Mouse (Mus musculus) neural tube, embryonic 14.5 days (tissue): ENCODE measurements at regions not wholly inside any gene's neighbourhood (a gene's known extent, or its start where the extent isn't known, plus 50 kb on each side); places are given as distances from the start of the nearest gene placed in this dataset.

Experiments used
- ATAC-seq: fragments of 200-750 bp; cut with Nextera tagmentation; 2 replicates; pipeline ENCODE4 v1.8.0; 2017; ENCODE audit warnings: low read depth, mild to moderate bottlenecking, moderate TSS enrichment, moderate library complexity
- H3K27ac ChIP-seq: fragments of 300-500 bp; sonication (generic); 2 replicates; pipeline ENCODE4 v1.5.1; 2014; ENCODE audit warnings: low read depth, mild to moderate bottlenecking, control low read depth, low read length, moderate library complexity, mixed read lengths
- H3K27me3 ChIP-seq: fragments of 300-500 bp; sonication (generic); 2 replicates; pipeline ENCODE4 v1.6.1; 2014; ENCODE audit warnings: low read length; ENCODE audit not compliant: control insufficient read depth, insufficient read depth
- H3K36me3 ChIP-seq: fragments of 300-500 bp; sonication (generic); 2 replicates; pipeline ENCODE4 v1.6.1; 2014; ENCODE audit warnings: low read length, mixed read lengths; ENCODE audit not compliant: control insufficient read depth, insufficient read depth
- H3K4me1 ChIP-seq: fragments of 300-500 bp; sonication (generic); 2 replicates; pipeline ENCODE4 v1.6.1; 2014; ENCODE audit warnings: low read length; ENCODE audit not compliant: control insufficient read depth, insufficient read depth
- H3K4me2 ChIP-seq: fragments of 300-500 bp; sonication (generic); 2 replicates; pipeline ENCODE4 v1.6.1; 2014; ENCODE audit warnings: mild to moderate bottlenecking, low read depth, low read length, control low read depth
- H3K4me3 ChIP-seq: fragments of 300-500 bp; sonication (generic); 2 replicates; pipeline ENCODE4 v1.5.1; 2014; ENCODE audit warnings: low read depth, low read length, control low read depth, mixed read lengths
- H3K9ac ChIP-seq: fragments of 300-500 bp; sonication (generic); replicated peaks from 2 replicates; pipeline ENCODE4 v1.6.1; 2014; ENCODE audit warnings: low read depth, mild to moderate bottlenecking, control low read depth, low read length, mixed read lengths
- H3K9me3 ChIP-seq: fragments of 300-500 bp; sonication (generic); 2 replicates; pipeline ENCODE4 v1.6.1; 2016; ENCODE audit warnings: low read length; ENCODE audit not compliant: control insufficient read depth
- WGBS: fragments of 180-500 bp; shearing (Covaris S2); extraction: QIAGEN DNeasy Blood & Tissue Kit; methylation state at CpG from one replicate; pipeline ENCODE4 v1.1.7; 2014; 5-methylcytosine and 5-hydroxymethylcytosine counted together

DNA sequence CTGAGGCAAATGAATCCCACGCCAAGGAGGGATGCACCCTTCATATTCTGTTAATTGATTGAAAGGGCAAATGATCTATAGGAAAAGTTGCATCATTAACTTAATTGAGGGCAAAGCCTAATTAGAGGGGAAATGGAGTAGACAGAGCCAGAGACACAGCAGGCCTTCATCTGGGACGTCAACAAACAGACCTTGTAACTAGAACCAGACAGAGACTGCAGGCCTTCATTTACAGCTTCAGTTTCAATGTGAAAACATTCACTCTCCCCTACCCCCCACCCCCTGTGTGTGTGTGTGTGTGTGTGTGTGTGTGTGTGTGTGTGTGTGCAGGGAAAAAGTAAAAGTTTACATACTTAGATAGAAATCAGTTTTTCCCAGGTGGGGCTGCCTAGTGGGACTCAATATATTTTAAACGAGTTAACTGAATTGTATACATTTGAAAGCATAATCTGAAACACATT, 97.2 kb downstream of the Spry2 start:
- Histone ChIP-seq H3K36me3 (no peaks in the 10 kb centered on the region), H3K4me1 (0 out of 2 replicates have a peak, but pooled peaks cover 4% of the 10 kb centered on the region), H3K9ac (no peak overlapping the region), H3K4me3 (no peak overlapping the region), H3K27me3 (no peaks in the 10 kb centered on the region), H3K4me2 (no peak overlapping the region), H3K9me3 (no peaks in the 10 kb centered on the region), H3K27ac (no peak overlapping the region)
- ATAC-seq, result no peak
- WGBS, result 31% methylated on average over 3 of the region's 3 CpGs

DNA sequence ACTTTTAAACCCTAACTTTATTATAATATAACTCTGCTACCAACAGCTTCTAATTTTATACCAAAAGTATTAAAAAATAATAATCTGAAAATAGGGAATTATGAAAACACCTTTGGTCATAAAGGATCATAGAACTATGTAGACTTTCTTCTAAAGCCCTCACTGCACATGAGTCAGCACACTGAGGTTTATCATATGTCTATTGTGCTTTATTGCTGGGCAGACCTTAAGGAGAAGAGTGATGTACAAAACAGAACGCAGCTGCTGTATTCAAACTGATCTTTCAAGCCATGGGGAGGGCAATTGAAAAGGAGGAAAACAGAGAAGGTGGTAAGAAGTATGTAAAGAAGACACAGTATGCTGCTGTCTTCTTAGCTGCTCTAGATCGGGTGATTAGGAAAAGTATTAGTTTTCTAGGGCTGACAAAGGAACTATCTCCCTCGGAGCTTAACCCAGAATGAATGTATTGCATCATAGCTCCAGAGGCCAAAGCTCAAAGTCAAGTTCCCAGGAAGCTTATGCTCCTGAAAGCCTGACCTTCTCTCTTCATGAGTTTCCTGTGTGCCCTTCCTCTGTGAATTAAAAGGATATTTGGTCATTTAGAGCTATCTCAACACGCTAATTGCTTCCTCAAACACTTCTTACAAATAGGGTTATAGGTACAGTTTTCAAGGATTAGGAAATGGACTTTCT, 103.5 kb downstream of the Spry2 start:
- no peak overlapping the region for H3K4me3 ChIP-seq
- H3K27me3 ChIP-seq, result no peaks in the 10 kb centered on the region
- H3K36me3 ChIP-seq, result no peaks in the 10 kb centered on the region
- 81% methylated on average over 4 of the region's 4 CpGs for WGBS
- no peak overlapping the region for H3K9ac ChIP-seq
- no peaks in the 10 kb centered on the region for H3K9me3 ChIP-seq
- no peak overlapping the region for H3K4me2 ChIP-seq
- no peak overlapping the region for H3K27ac ChIP-seq
- ATAC-seq, result no peak
- H3K4me1 ChIP-seq, result no peaks in the 10 kb centered on the region

DNA sequence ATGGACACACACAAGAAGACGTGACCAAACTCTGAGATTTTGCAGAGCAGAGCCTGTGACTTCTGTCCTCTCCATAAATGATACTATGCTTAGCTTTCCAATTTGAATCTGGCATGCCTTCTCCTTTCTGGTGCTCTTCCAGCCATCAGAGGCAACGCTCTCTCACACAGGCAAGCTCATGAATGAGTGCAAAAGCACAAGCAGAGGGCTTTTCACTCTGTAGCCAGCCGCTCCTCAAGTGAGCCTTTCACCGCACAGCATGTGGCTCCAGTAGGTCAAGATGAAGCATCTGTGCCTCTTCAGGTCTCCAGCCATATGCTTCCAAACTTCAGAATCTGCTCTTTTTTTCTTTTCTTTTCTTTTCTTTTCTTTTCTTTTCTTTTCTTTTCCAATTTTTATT, 106.2 kb downstream of the Spry2 start:
- no peaks in the 10 kb centered on the region for H3K9me3 ChIP-seq
- no peak overlapping the region for H3K9ac ChIP-seq
- no peaks in the 10 kb centered on the region for H3K36me3 ChIP-seq
- no peaks in the 10 kb centered on the region for H3K27me3 ChIP-seq
- no peak overlapping the region for H3K4me2 ChIP-seq
- no peaks in the 10 kb centered on the region for H3K4me1 ChIP-seq
- WGBS, result 85% methylated on average over 4 of the region's 4 CpGs
- H3K27ac ChIP-seq, result no peak overlapping the region
- H3K4me3 ChIP-seq, result no peak overlapping the region
- no peak for ATAC-seq

DNA sequence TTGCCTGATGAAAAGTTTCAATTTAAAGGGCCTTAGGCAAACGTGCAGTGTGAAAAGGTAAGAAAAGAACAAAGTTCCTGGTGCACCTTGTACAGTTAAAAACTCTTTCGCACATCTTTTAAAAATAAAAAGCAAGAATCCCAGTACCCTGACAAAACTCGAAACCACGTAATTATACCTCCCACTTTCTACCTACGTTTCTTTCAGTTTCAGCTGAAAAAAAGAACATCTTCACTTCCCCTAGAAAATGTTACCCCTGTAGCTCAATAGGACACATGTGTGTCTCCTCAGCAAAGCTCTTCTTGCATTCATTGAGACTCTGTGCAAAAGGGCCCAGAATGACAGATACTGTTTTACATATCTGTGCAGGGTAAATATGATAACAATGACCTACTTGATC, 113.2 kb downstream of the Spry2 start:
- H3K27me3 ChIP-seq, result no peaks in the 10 kb centered on the region
- WGBS, result 94% methylated on average over 5 of the region's 5 CpGs
- no peaks in the 10 kb centered on the region for H3K36me3 ChIP-seq
- no peak for ATAC-seq
- H3K4me3 ChIP-seq, result no peak overlapping the region
- no peaks in the 10 kb centered on the region for H3K9me3 ChIP-seq
- no peak overlapping the region for H3K9ac ChIP-seq
- no peak overlapping the region for H3K27ac ChIP-seq
- H3K4me2 ChIP-seq, result no peak overlapping the region
- H3K4me1 ChIP-seq, result no peaks in the 10 kb centered on the region

DNA sequence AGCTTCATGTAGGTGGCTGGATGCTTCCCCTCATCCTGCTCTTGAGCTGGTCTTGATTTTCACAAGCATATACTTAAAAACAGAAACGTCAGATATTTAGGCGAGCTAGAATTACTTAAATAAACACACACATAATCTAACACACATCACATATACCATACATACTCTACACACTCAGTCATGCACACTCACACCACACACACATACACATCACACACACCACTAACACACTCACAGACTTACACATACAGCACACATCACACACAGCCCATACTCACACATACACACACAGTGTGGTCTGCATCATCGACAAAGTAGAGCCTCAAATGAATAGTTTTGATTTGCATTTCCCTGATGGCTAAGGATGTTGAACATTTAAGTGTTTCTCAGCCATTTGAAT, 116.9 kb downstream of the Spry2 start:
- H3K27ac ChIP-seq, result no peak overlapping the region
- no peak overlapping the region for H3K4me2 ChIP-seq
- no peak overlapping the region for H3K4me3 ChIP-seq
- no peaks in the 10 kb centered on the region for H3K9me3 ChIP-seq
- no peaks in the 10 kb centered on the region for H3K4me1 ChIP-seq
- no peak overlapping the region for H3K9ac ChIP-seq
- no peak for ATAC-seq
- no peaks in the 10 kb centered on the region for H3K27me3 ChIP-seq
- 76% methylated on average over 3 of the region's 3 CpGs for WGBS
- H3K36me3 ChIP-seq, result no peaks in the 10 kb centered on the region

DNA sequence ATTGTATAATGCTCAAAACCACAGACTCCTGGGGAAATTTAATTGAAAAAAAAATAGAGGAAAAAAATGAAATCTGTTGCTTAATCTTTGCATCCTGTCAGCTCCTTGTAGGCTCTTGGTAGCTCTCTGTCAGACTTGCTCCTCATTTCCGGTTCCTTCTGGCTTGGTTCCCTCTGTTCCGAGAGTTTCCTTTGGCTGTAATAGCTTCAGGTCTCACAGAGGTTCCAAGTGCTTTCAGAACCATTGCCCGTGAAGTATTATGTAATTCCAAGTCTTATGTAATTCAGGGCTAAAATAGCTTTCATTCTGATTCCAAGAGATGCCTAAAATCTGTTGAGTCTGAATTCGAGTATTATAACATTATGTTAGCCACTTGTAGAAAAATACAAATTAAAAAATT, 117.3 kb downstream of the Spry2 start:
- no peaks in the 10 kb centered on the region for H3K4me1 ChIP-seq
- ATAC-seq, result no peak
- H3K9ac ChIP-seq, result no peak overlapping the region
- no peaks in the 10 kb centered on the region for H3K27me3 ChIP-seq
- no peak overlapping the region for H3K27ac ChIP-seq
- H3K36me3 ChIP-seq, result no peaks in the 10 kb centered on the region
- no peaks in the 10 kb centered on the region for H3K9me3 ChIP-seq
- H3K4me3 ChIP-seq, result no peak overlapping the region
- WGBS, result 77% methylated on average over 4 of the region's 4 CpGs
- H3K4me2 ChIP-seq, result no peak overlapping the region

DNA sequence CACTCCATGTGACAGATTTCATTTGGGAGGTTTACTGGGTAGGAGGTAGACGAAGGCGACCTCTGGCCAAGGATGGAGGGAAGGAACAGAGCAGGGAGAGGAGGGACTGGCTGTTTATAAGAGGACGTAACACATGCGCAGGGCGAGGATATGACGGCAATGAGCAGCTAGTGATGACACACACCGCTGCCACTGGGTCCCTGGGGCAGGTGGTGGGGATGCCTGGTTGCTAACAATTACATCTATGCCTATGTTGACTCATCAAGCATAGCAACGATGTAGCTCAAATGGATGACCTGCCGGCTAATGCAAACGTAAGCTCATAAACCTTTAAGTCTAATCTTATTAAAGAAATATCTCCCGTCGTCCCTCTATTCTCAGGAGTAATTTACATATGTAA, 122.9 kb downstream of the Spry2 start:
- peak; percentile 73; the same call in 1 of the 2 replicates for ATAC-seq
- Histone ChIP-seq H3K4me2 (no peak overlapping the region), H3K4me3 (no peak overlapping the region), H3K27me3 (no peaks in the 10 kb centered on the region), H3K36me3 (no peaks in the 10 kb centered on the region), H3K27ac (no peak overlapping the region), H3K4me1 (no peaks in the 10 kb centered on the region), H3K9me3 (no peaks in the 10 kb centered on the region), H3K9ac (no peak overlapping the region)
- WGBS, result 70% methylated on average over 12 of the region's 12 CpGs

DNA sequence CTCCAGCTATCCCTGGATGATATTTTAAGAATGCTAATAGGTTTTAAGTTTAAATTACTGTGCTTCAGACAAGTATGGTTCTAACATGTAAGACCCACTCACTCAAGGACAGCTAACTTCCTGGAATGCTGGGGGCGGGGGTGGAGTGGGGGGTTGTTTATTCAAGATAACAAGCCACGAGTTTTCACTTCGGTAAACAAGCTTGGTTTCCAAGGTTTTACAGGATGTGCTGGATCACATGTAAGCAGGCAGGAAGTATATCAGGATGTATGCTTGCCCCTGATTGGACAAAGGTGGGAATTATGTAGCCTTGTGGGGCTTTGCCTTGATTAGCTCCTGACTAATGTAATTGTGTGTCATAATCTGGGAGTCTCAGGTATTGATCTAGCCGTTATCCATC, 129.5 kb downstream of the Spry2 start:
- no peaks in the 10 kb centered on the region for H3K9me3 ChIP-seq
- H3K4me1 ChIP-seq, result no peaks in the 10 kb centered on the region
- no peak overlapping the region for H3K4me2 ChIP-seq
- no peak overlapping the region for H3K9ac ChIP-seq
- no peaks in the 10 kb centered on the region for H3K36me3 ChIP-seq
- no peaks in the 10 kb centered on the region for H3K27me3 ChIP-seq
- no peak overlapping the region for H3K27ac ChIP-seq
- 85% methylated on average over 4 of the region's 4 CpGs for WGBS
- H3K4me3 ChIP-seq, result no peak overlapping the region
- no peak for ATAC-seq

DNA sequence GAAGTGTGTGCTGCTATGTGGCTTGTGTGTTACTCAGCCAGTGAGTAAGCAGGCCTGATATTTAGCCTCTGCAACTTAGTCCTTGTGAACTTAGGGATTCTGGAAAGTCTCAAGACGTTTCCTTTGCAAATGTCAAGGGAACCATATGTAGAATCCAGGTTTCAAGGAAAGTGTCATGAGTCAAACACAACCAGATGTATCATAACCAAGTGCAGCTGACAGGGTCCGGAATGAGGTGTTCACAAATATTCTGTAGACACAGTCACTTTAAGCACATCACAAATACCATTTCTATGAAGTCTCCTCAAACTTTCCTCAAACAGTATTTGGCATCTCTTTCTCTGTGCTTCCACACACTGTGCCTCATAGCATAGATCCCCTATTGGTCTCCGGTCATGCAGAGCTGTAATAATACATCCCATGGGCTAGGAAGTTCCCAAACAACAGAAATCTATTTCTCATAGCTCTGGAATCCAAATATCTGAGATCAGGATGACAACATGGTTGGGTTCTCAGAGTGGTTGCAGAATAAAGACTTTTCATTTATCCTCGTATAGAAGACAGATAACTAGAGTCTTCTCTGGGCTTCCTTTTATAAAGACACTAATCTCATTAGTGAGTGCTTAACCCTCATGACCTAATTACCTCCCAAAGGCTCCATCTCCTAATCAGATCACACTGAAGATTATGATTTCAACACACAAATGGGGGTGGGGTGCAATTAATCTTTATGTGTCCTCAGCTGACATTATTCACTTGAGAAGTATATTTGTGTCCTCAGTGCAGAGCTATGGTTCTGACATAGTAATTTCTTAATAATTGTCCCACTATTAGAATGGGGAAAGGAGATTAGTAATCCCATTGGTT, 143.9 kb downstream of the Spry2 start:
- no peaks in the 10 kb centered on the region for H3K27me3 ChIP-seq
- no peak overlapping the region for H3K4me2 ChIP-seq
- H3K4me3 ChIP-seq, result no peak overlapping the region
- no peak overlapping the region for H3K27ac ChIP-seq
- H3K4me1 ChIP-seq, result no peaks in the 10 kb centered on the region
- no peak overlapping the region for H3K9ac ChIP-seq
- no peaks in the 10 kb centered on the region for H3K9me3 ChIP-seq
- ATAC-seq, result no peak
- no peaks in the 10 kb centered on the region for H3K36me3 ChIP-seq
- WGBS, result 81% methylated on average over 4 of the region's 4 CpGs
